ENCODE assay signal across 8 mouse cellular contexts in the genomic region with DNA sequence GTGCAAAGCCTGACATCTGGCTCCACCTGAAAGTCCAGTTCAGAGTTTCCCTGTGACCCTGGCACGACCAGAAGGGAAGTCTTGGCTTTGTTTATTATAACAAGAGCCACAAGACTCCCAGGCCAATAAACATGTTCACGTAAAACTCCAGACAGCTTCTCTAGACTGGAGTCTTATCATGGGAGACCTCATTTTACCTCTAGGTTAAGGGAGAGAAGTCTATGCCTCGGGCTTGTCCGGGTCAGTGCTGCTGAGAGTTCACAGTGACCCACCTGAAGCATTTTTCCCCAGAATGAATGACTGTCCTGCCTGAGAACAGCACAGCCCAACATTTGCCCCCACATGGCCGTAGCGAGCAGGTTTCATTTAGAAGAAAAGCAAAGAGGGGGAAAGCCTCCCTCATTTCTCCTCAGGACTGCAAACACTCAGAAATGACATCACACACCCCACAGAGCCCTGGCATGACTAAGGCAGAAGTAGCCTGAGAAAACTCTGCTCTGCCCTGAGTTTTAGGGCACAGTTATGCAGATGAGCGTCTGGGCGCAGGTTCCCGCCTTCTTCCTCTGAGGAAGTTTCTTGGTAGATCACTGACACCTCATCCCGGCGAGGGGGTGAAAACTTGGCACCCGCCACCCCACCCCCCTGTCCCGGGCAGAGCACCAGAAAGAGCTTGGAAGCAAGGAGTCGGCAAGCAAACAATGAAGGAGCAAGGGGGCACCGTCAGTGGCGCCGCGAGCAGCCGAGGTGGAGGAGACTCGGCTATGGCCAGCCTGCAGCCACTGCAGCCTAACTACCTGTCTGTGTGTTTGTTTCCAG.
DNase-seq lines count a peak whose midpoint lies in the region; ATAC-seq and TF ChIP-seq lines count a peak whose summit lies in the region.

No protein-coding gene starts in this region.

- peak overlapping the region; percentile 58 for H3K4me2 ChIP-seq in forebrain, postnatal 0 days (ENCODE audit: low read depth)
- H3K4me2 ChIP-seq in hindbrain, embryonic 13.5 days, result peak overlapping the region; percentile 81
- peak overlapping the region; percentile 76 for H3K4me2 ChIP-seq in limb, embryonic 15.5 days
- H3K4me2 ChIP-seq in midbrain, embryonic 15.5 days, result peak overlapping the region; percentile 83
- peak overlapping the region; percentile 85 for H3K4me2 ChIP-seq in stomach, embryonic 14.5 days (replicated peaks; ENCODE audit: low read depth, low read length)

- peak overlapping the region; percentile 39 for H3K4me3 ChIP-seq in forebrain, postnatal 0 days (ENCODE audit: low read depth, low read length)
- H3K4me3 ChIP-seq in hindbrain, embryonic 13.5 days, result peak overlapping the region; percentile 45
- H3K4me3 ChIP-seq in limb, embryonic 15.5 days, result peak overlapping the region; percentile 49
- H3K4me3 ChIP-seq in midbrain, embryonic 15.5 days, result peak overlapping the region; percentile 39
- H3K4me3 ChIP-seq in stomach, embryonic 14.5 days (ENCODE audit: low read depth, low read length), result peak overlapping the region; percentile 50

- peaks cover 15% of the 10 kb centered on the region; the same call in 1 of the 2 replicates for H3K4me1 ChIP-seq in forebrain, postnatal 0 days (ENCODE audit: insufficient read depth)
- H3K4me1 ChIP-seq in hindbrain, embryonic 13.5 days (replicated peaks), result peaks cover 43% of the 10 kb centered on the region
- peaks cover 41% of the 10 kb centered on the region for H3K4me1 ChIP-seq in limb, embryonic 15.5 days
- peaks cover 40% of the 10 kb centered on the region for H3K4me1 ChIP-seq in midbrain, embryonic 15.5 days
- peaks cover 29% of the 10 kb centered on the region for H3K4me1 ChIP-seq in stomach, embryonic 14.5 days (ENCODE audit: control insufficient read depth, insufficient read depth, low read length)

- ATAC-seq in cerebellum, adult (ENCODE audit: insufficient number of reproducible peaks, low FRiP score, low TSS enrichment), result no peak; the same call in 1 of the 2 replicates
- peak; percentile 77 for ATAC-seq in forebrain, postnatal 0 days
- ATAC-seq in hindbrain, embryonic 13.5 days (ENCODE audit: low FRiP score), result peak; percentile 76
- peak; percentile 75 for ATAC-seq in limb, embryonic 15.5 days (ENCODE audit: insufficient number of reproducible peaks, low FRiP score, low TSS enrichment, low read depth)
- peak; percentile 71 for ATAC-seq in midbrain, embryonic 15.5 days (replicated peaks)
- peak; percentile 57 for ATAC-seq in stomach, embryonic 14.5 days (ENCODE audit: insufficient number of reproducible peaks, insufficient read depth, low FRiP score, low read depth)

- WGBS in forebrain, postnatal 0 days, result 4% methylated on average over 20 of the region's 20 CpGs
- WGBS in hindbrain, embryonic 13.5 days, result under 1% methylated on average over 20 of the region's 20 CpGs
- WGBS in limb, embryonic 15.5 days, result under 1% methylated on average over 20 of the region's 20 CpGs
- WGBS in midbrain, embryonic 15.5 days, result under 1% methylated on average over 20 of the region's 20 CpGs
- WGBS in stomach, embryonic 14.5 days, result under 1% methylated on average over 20 of the region's 20 CpGs

- H3K27ac ChIP-seq in forebrain, postnatal 0 days (ENCODE audit: low read depth, low read length), result peak overlapping the region; percentile 60
- H3K27ac ChIP-seq in hindbrain, embryonic 13.5 days, result peak overlapping the region; percentile 67
- peak overlapping the region; percentile 87 for H3K27ac ChIP-seq in limb, embryonic 15.5 days
- H3K27ac ChIP-seq in midbrain, embryonic 15.5 days, result peak overlapping the region; percentile 65
- H3K27ac ChIP-seq in stomach, embryonic 14.5 days (ENCODE audit: low read length), result peak overlapping the region; percentile 86

- H3K36me3 ChIP-seq in forebrain, postnatal 0 days (ENCODE audit: insufficient read depth), result no peaks in the 10 kb centered on the region
- H3K36me3 ChIP-seq in hindbrain, embryonic 13.5 days, result no peaks in the 10 kb centered on the region
- no peaks in the 10 kb centered on the region for H3K36me3 ChIP-seq in limb, embryonic 15.5 days
- H3K36me3 ChIP-seq in midbrain, embryonic 15.5 days (replicated peaks), result no peaks in the 10 kb centered on the region
- no peaks in the 10 kb centered on the region for H3K36me3 ChIP-seq in stomach, embryonic 14.5 days (ENCODE audit: control insufficient read depth, insufficient read depth, low read length)

- peak; percentile 42 for DNase-seq in cerebellum, adult 11-12 months
- DNase-seq in cerebellum, adult 8-10 months, result peak; percentile 37
- peak; percentile 30 for DNase-seq in forebrain, postnatal 0 days

- no peaks in the 10 kb centered on the region for H3K9me3 ChIP-seq in forebrain, postnatal 0 days (ENCODE audit: low read length)
- no peaks in the 10 kb centered on the region for H3K9me3 ChIP-seq in hindbrain, embryonic 13.5 days
- no peaks in the 10 kb centered on the region for H3K9me3 ChIP-seq in limb, embryonic 15.5 days
- H3K9me3 ChIP-seq in midbrain, embryonic 15.5 days, result no peaks in the 10 kb centered on the region
- H3K9me3 ChIP-seq in stomach, embryonic 14.5 days (ENCODE audit: control insufficient read depth, low read depth, low read length), result no peaks in the 10 kb centered on the region

- no peak for TF ChIP-seq CTCF in forebrain, postnatal 0 days (IDR thresholded peaks at IDR 0.05; ENCODE audit: low read depth)

- peak overlapping the region; percentile 42 for H3K9ac ChIP-seq in forebrain, postnatal 0 days
- peak overlapping the region; percentile 55 for H3K9ac ChIP-seq in hindbrain, embryonic 13.5 days
- H3K9ac ChIP-seq in limb, embryonic 15.5 days, result peak overlapping the region; percentile 49
- H3K9ac ChIP-seq in midbrain, embryonic 15.5 days, result peak overlapping the region; percentile 1; the same call in 1 of the 2 replicates
- peak overlapping the region; percentile 49 for H3K9ac ChIP-seq in stomach, embryonic 14.5 days (replicated peaks; ENCODE audit: low read depth, low read length)

- H3K27me3 ChIP-seq in forebrain, postnatal 0 days (ENCODE audit: insufficient read depth, low read length), result no peaks in the 10 kb centered on the region
- peaks cover 13% of the 10 kb centered on the region for H3K27me3 ChIP-seq in hindbrain, embryonic 13.5 days
- no peaks in the 10 kb centered on the region for H3K27me3 ChIP-seq in limb, embryonic 15.5 days
- H3K27me3 ChIP-seq in midbrain, embryonic 15.5 days (replicated peaks), result peaks cover 3% of the 10 kb centered on the region; the same call in 1 of the 2 replicates
- H3K27me3 ChIP-seq in stomach, embryonic 14.5 days (ENCODE audit: control insufficient read depth, insufficient read depth, low read length), result no peaks in the 10 kb centered on the region

Comparison
In these comparisons a context has a peak if more than half of its experiments do, and no peak if none do; other contexts are left out.
1. H3K9ac ChIP-seq: peak in every context shown above with its lines; median percentile 55 in hindbrain, embryonic 13.5 days; 49 in limb, embryonic 15.5 days; 49 in stomach, embryonic 14.5 days; 42 in forebrain, postnatal 0 days; 1 in midbrain, embryonic 15.5 days.